Mouse (Mus musculus): ENCODE data around the gene Chrna4. TPM values are rescaled to one million over a fixed set of nuclear protein-coding genes. Genes with fewer than 3 reads are reported as not detected.
A peak's percentile ranks its signal among the peaks of the same experiment; 100 is the strongest.

The Chrna4 gene
- polyA plus RNA-seq, 1 experiment from 2014 or later: 0.51 TPM

DNA sequence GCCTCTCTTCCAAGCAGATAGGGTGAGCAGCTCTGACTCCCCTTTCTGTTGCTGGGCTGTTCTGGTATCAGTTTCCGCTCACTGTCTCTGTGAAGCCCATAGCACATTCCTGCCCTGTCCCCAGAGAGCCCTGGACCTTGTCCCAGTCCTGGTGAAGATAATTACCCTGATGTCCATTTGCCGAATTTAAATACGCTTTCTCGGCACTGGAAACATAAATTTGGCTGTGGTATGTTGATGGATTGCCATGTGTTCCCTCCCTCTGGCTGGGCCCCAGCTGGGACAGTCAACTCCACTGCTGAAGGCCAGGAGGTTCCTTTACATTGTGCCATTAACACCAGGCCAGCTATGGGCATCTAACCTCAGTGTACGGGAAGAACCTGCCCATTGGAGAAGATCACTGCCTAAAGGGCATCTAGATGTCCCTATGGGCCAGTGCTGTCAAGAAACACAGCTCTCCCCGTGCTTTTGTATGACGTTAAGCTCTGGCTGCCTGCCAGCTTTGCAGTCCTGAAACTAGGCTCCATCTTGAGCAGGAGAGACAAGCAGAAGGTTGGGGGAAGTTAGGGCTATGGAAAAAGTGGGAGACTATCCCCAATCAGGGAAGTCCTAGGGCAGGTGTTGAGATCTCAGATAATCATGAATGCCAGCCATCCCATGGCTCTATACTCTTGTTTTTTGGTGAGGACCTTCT lies 5.1 kb upstream of the Chrna4 start:
- ATAC-seq: no peak
- WGBS: 52% methylated on average over 7 of the region's 7 CpGs
- Histone ChIP-seq H3K4me2 (ENCODE audit: low read depth, low read length) (no peak overlapping the region), H3K27me3 (replicated peaks; ENCODE audit: control insufficient read depth, insufficient read depth, low read length) (0 out of 2 replicates have a peak, but pooled peaks cover 4% of the 10 kb centered on the region), H3K4me1 (ENCODE audit: control insufficient read depth, insufficient read depth, low read length) (0 out of 2 replicates have a peak, but pooled peaks cover 2% of the 10 kb centered on the region), H3K9ac (ENCODE audit: low read depth, low read length) (no peak overlapping the region), H3K9me3 (ENCODE audit: control insufficient read depth, low read length) (no peaks in the 10 kb centered on the region), H3K27ac (ENCODE audit: low read length) (no peak overlapping the region), H3K36me3 (ENCODE audit: control insufficient read depth, insufficient read depth, low read length) (no peaks in the 10 kb centered on the region), H3K4me3 (ENCODE audit: low read length) (no peak overlapping the region)

DNA sequence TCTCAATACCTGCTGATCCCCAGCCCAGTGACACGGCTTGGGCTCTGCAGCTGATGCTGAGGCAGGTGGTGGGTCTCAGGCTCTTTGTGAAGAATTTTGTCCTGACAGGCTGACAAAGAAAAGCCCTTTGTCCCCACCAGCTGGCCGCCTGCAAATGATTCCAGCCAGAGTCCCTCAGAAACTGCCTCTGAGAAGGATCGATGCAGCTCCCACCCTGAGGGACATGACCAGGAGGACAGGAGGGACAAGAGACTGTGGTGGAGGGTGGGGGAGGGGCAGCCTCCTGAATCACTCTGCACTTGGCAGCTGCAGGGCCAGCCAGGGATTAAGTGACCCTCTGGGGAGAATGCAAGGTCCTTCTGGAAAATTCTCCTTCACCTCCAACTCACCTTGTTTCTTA lies 655 bp upstream of the Chrna4 start:
- 24% methylated on average over 3 of the region's 3 CpGs for WGBS

GRCm38 (mm10) chr2:181042376-181042775 lies 970 bp downstream of the Chrna4 start:
- H3K4me1 ChIP-seq (ENCODE audit: control insufficient read depth, insufficient read depth, low read length): peaks cover 14% of the 10 kb centered on the region
- no peak for ATAC-seq
- H3K4me3 ChIP-seq (ENCODE audit: low read length): no peak overlapping the region
- no peaks in the 10 kb centered on the region for H3K9me3 ChIP-seq (ENCODE audit: control insufficient read depth, low read length)
- no peaks in the 10 kb centered on the region for H3K36me3 ChIP-seq (ENCODE audit: control insufficient read depth, insufficient read depth, low read length)
- no peak overlapping the region for H3K9ac ChIP-seq (ENCODE audit: low read depth, low read length)
- no peak overlapping the region for H3K4me2 ChIP-seq (ENCODE audit: low read depth, low read length)
- H3K27me3 ChIP-seq (replicated peaks; ENCODE audit: control insufficient read depth, insufficient read depth, low read length): peaks cover 39% of the 10 kb centered on the region
- no peak overlapping the region for H3K27ac ChIP-seq (ENCODE audit: low read length)

More for the DNA sequence above, 655 bp upstream of the Chrna4 start:
- no peaks in the 10 kb centered on the region for H3K36me3 ChIP-seq (ENCODE audit: control insufficient read depth, insufficient read depth, low read length)
- H3K4me3 ChIP-seq (ENCODE audit: low read length): no peak overlapping the region
- no peak overlapping the region for H3K27ac ChIP-seq (ENCODE audit: low read length)
- 0 out of 2 replicates have a peak, but pooled peaks have one; percentile 30 for ATAC-seq
- no peaks in the 10 kb centered on the region for H3K9me3 ChIP-seq (ENCODE audit: control insufficient read depth, low read length)
- no peak overlapping the region for H3K9ac ChIP-seq (ENCODE audit: low read depth, low read length)
- H3K27me3 ChIP-seq (replicated peaks; ENCODE audit: control insufficient read depth, insufficient read depth, low read length): peaks cover 25% of the 10 kb centered on the region
- peaks cover 9% of the 10 kb centered on the region for H3K4me1 ChIP-seq (ENCODE audit: control insufficient read depth, insufficient read depth, low read length)
- H3K4me2 ChIP-seq (ENCODE audit: low read depth, low read length): no peak overlapping the region

GRCm38 (mm10) chr2:181041941-181042340 lies 1.4 kb downstream of the Chrna4 start:
- no peaks in the 10 kb centered on the region for H3K36me3 ChIP-seq (ENCODE audit: control insufficient read depth, insufficient read depth, low read length)
- 18% methylated on average over 7 of the region's 7 CpGs for WGBS
- no peak overlapping the region for H3K4me3 ChIP-seq (ENCODE audit: low read length)
- no peak overlapping the region for H3K9ac ChIP-seq (ENCODE audit: low read depth, low read length)
- no peak for ATAC-seq
- peaks cover 14% of the 10 kb centered on the region for H3K4me1 ChIP-seq (ENCODE audit: control insufficient read depth, insufficient read depth, low read length)
- no peaks in the 10 kb centered on the region for H3K9me3 ChIP-seq (ENCODE audit: control insufficient read depth, low read length)
- H3K4me2 ChIP-seq (ENCODE audit: low read depth, low read length): no peak overlapping the region
- peaks cover 43% of the 10 kb centered on the region for H3K27me3 ChIP-seq (replicated peaks; ENCODE audit: control insufficient read depth, insufficient read depth, low read length)
- H3K27ac ChIP-seq (ENCODE audit: low read length): no peak overlapping the region

GRCm38 (mm10) chr2:181039356-181039680 lies 4.0 kb downstream of the Chrna4 start:
- Histone ChIP-seq H3K27me3 (replicated peaks; ENCODE audit: control insufficient read depth, insufficient read depth, low read length) (peaks cover 50% of the 10 kb centered on the region), H3K4me2 (ENCODE audit: low read depth, low read length) (peak overlapping the region; percentile 93), H3K4me3 (ENCODE audit: low read length) (peak overlapping the region; percentile 60), H3K4me1 (ENCODE audit: control insufficient read depth, insufficient read depth, low read length) (peaks cover 14% of the 10 kb centered on the region), H3K27ac (ENCODE audit: low read length) (no peak overlapping the region), H3K9ac (ENCODE audit: low read depth, low read length) (peak overlapping the region; percentile 59; the same call in 1 of the 2 replicates), H3K36me3 (ENCODE audit: control insufficient read depth, insufficient read depth, low read length) (no peaks in the 10 kb centered on the region), H3K9me3 (ENCODE audit: control insufficient read depth, low read length) (no peaks in the 10 kb centered on the region)
- no peak for ATAC-seq
- WGBS: 0% methylated on average over 16 of the region's 16 CpGs

- WGBS: 2% methylated on average over 56 of the region's 63 CpGs
- H3K4me2 ChIP-seq (ENCODE audit: low read depth, low read length): peak overlapping the region; percentile 93
- peak overlapping the region; percentile 60 for H3K4me3 ChIP-seq (ENCODE audit: low read length)
- peak overlapping the region; percentile 59 for H3K9ac ChIP-seq (ENCODE audit: low read depth, low read length)
- peaks cover 50% of the 10 kb centered on the region for H3K27me3 ChIP-seq (replicated peaks; ENCODE audit: control insufficient read depth, insufficient read depth, low read length)
- no peak overlapping the region for H3K27ac ChIP-seq (ENCODE audit: low read length)
- no peaks in the 10 kb centered on the region for H3K9me3 ChIP-seq (ENCODE audit: control insufficient read depth, low read length)
- no peaks in the 10 kb centered on the region for H3K36me3 ChIP-seq (ENCODE audit: control insufficient read depth, insufficient read depth, low read length)
- peak; percentile 32; the same call in 1 of the 2 replicates for ATAC-seq
- peaks cover 13% of the 10 kb centered on the region for H3K4me1 ChIP-seq (ENCODE audit: control insufficient read depth, insufficient read depth, low read length)
These were observed 4.5 kb downstream of the Chrna4 start for GRCm38 (mm10) chr2:181038644-181039355.

GRCm38 (mm10) chr2:181036561-181036960 lies 6.8 kb downstream of the Chrna4 start:
- no peak overlapping the region for H3K4me3 ChIP-seq (ENCODE audit: low read length)
- H3K4me1 ChIP-seq (ENCODE audit: control insufficient read depth, insufficient read depth, low read length): peaks cover 8% of the 10 kb centered on the region
- WGBS: 74% methylated on average over 6 of the region's 6 CpGs
- ATAC-seq: no peak
- H3K9me3 ChIP-seq (ENCODE audit: control insufficient read depth, low read length): no peaks in the 10 kb centered on the region
- H3K27me3 ChIP-seq (replicated peaks; ENCODE audit: control insufficient read depth, insufficient read depth, low read length): peaks cover 50% of the 10 kb centered on the region
- no peak overlapping the region for H3K4me2 ChIP-seq (ENCODE audit: low read depth, low read length)
- H3K36me3 ChIP-seq (ENCODE audit: control insufficient read depth, insufficient read depth, low read length): no peaks in the 10 kb centered on the region
- H3K9ac ChIP-seq (ENCODE audit: low read depth, low read length): no peak overlapping the region
- H3K27ac ChIP-seq (ENCODE audit: low read length): no peak overlapping the region

DNA sequence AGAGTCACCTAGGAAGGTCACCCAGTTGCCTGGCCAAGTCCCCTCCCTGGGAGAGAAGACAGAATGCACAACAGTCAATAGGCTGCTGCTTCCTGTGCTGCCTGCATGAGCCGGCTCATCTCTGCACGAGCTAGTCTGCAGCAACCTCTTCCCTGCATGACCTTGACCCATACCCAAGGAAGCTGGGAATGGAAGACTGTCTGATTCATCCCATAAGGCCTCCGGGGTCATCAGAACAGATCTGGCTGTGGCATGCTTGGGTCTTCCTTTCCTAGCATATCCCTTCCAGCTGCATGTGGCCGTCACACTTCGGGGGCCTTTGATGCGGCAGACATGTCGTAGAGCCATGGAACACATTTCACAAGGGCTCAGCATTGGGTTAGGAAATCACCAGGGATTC lies 8.2 kb downstream of the Chrna4 start:
- no peaks in the 10 kb centered on the region for H3K36me3 ChIP-seq (ENCODE audit: control insufficient read depth, insufficient read depth, low read length)
- 77% methylated on average over 7 of the region's 7 CpGs for WGBS
- no peak overlapping the region for H3K4me2 ChIP-seq (ENCODE audit: low read depth, low read length)
- no peak overlapping the region for H3K4me3 ChIP-seq (ENCODE audit: low read length)
- H3K9me3 ChIP-seq (ENCODE audit: control insufficient read depth, low read length): no peaks in the 10 kb centered on the region
- H3K4me1 ChIP-seq (ENCODE audit: control insufficient read depth, insufficient read depth, low read length): peaks cover 8% of the 10 kb centered on the region
- no peak overlapping the region for H3K9ac ChIP-seq (ENCODE audit: low read depth, low read length)
- no peak for ATAC-seq
- H3K27ac ChIP-seq (ENCODE audit: low read length): no peak overlapping the region
- H3K27me3 ChIP-seq (replicated peaks; ENCODE audit: control insufficient read depth, insufficient read depth, low read length): peaks cover 38% of the 10 kb centered on the region

DNA sequence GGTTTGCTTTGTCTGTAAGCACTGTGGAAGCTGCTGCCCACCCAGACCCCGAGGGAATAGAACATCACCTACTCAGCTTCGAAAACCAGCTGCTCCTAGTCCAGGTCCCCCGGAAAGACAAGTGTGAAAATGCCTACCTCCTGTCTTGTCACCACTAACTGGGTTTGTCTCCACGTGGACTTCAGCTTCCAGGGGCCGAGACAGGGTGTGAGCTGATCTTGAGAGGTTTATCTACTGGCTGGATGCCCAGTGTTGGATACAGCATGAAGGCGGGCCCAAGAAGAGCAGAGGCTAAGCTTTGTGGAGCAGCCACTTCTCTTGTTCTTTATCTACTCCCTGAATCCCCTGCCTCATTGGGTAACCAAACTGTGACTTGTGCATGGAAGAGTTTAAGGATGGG lies 10.0 kb downstream of the Chrna4 start:
- no peak for ATAC-seq
- Histone ChIP-seq H3K27me3 (replicated peaks; ENCODE audit: control insufficient read depth, insufficient read depth, low read length) (peaks cover 19% of the 10 kb centered on the region), H3K9me3 (ENCODE audit: control insufficient read depth, low read length) (no peaks in the 10 kb centered on the region), H3K4me1 (ENCODE audit: control insufficient read depth, insufficient read depth, low read length) (peaks cover 3% of the 10 kb centered on the region), H3K4me3 (ENCODE audit: low read length) (no peak overlapping the region), H3K4me2 (ENCODE audit: low read depth, low read length) (no peak overlapping the region), H3K9ac (ENCODE audit: low read depth, low read length) (no peak overlapping the region), H3K36me3 (ENCODE audit: control insufficient read depth, insufficient read depth, low read length) (no peaks in the 10 kb centered on the region), H3K27ac (ENCODE audit: low read length) (no peak overlapping the region)
- WGBS: 55% methylated on average over 6 of the region's 6 CpGs
